Mouse (Mus musculus): Measurements from ENCODE around the gene Cd68. TPM values are rescaled to one million over a fixed set of nuclear protein-coding genes. Genes with fewer than 3 reads are reported as not detected.

Cd68 gene
- polyA plus RNA-seq (2012; rRNA removed): 38.2 and 52.8 TPM in 2 replicates

GRCm38 (mm10) chr11:69665961-69666664 is at the start of gene Cd68:
Gene Cd68 (minus strand): TSS chr11:69666153.

GRCm38 (mm10) chr11:69695361-69696181 is 29.6 kb upstream of the Cd68 start, which contains the start of the genes Tnfsf12 and Tnfsfm13:
Gene Tnfsf12 (minus strand): TSS chr11:69695849.
Gene Tnfsfm13 (minus strand): TSS chr11:69696098.

GRCm38 (mm10) chr11:69685526-69686148 is 19.7 kb upstream of the Cd68 start, which contains the start of gene Tnfsf13:
Gene Tnfsf13 (minus strand): TSS chr11:69685784.

GRCm38 (mm10) chr11:69681314-69682208 is 15.6 kb upstream of the Cd68 start, which contains the start of gene Senp3:
Gene Senp3 (minus strand): TSS chr11:69682084.

GRCm38 (mm10) chr11:69672211-69672706 is 6.3 kb upstream of the Cd68 start, which contains the start of gene Eif4a1:
Gene Eif4a1 (minus strand): TSS chr11:69672423.

GRCm38 (mm10) chr11:69662213-69662966 is 3.6 kb downstream of the Cd68 start, which contains the start of gene Mpdu1:
Gene Mpdu1 (minus strand): TSS chr11:69662642.

GRCm38 (mm10) chr11:69655264-69656064 is 10.5 kb downstream of the Cd68 start, which contains the start of gene Sox15:
Gene Sox15 (plus strand): TSS chr11:69655314.

GRCm38 (mm10) chr11:69632284-69633089 is 33.5 kb downstream of the Cd68 start, which contains the start of gene Fxr2:
Gene Fxr2 (plus strand): TSS chr11:69632990.

GRCm38 (mm10) chr11:69621571-69622268 is 44.2 kb downstream of the Cd68 start, which contains the start of gene Sat2:
Gene Sat2 (plus strand): TSS chr11:69622024.

GRCm38 (mm10) chr11:69617805-69618204 is 48.1 kb downstream of the Cd68 start, which contains the start of gene Shbg:
Gene Shbg (minus strand): TSS chr11:69617905.

Other genes with a start within 250 kb of the Cd68 start
- 5.1 and 7.0 TPM in 2 replicates for gene Dnah2, start 117.0 kb downstream of the Cd68 start, polyA plus RNA-seq (2012; rRNA removed)
- gene Efnb3, start 105.9 kb downstream of the Cd68 start, polyA plus RNA-seq (2012; rRNA removed): 13.1 and 13.5 TPM in 2 replicates
- gene Wrap53, start 85.9 kb downstream of the Cd68 start, polyA plus RNA-seq (2012; rRNA removed): 18.8 and 25.8 TPM in 2 replicates
- gene Trp53, start 85.8 kb downstream of the Cd68 start, polyA plus RNA-seq (2012; rRNA removed): 145 and 203 TPM in 2 replicates
- 119 and 137 TPM in 2 replicates for gene Atp1b2, start 60.2 kb downstream of the Cd68 start, polyA plus RNA-seq (2012; rRNA removed)
- 5.6 and 7.1 TPM in 2 replicates for gene Shbg, start 48.2 kb downstream of the Cd68 start, polyA plus RNA-seq (2012; rRNA removed)
- 4.8 and 5.1 TPM in 2 replicates for gene Sat2, start 44.1 kb downstream of the Cd68 start, polyA plus RNA-seq (2012; rRNA removed)
- gene Fxr2, start 33.2 kb downstream of the Cd68 start, polyA plus RNA-seq (2012; rRNA removed): 68.6 and 73.0 TPM in 2 replicates
- gene Sox15, start 10.8 kb downstream of the Cd68 start, polyA plus RNA-seq (2012; rRNA removed): 1.7 and 2.1 TPM in 2 replicates
- gene Mpdu1, start 3.5 kb downstream of the Cd68 start, polyA plus RNA-seq (2012; rRNA removed): 95.9 and 115 TPM in 2 replicates
- gene Eif4a1, start 6.3 kb upstream of the Cd68 start, polyA plus RNA-seq (2012; rRNA removed): 252 and 395 TPM in 2 replicates
- 57.7 and 67.2 TPM in 2 replicates for gene Senp3, start 15.9 kb upstream of the Cd68 start, polyA plus RNA-seq (2012; rRNA removed)
- gene Tnfsf13, start 19.6 kb upstream of the Cd68 start, polyA plus RNA-seq (2012; rRNA removed): 5.2 and 8.0 TPM in 2 replicates
- gene Tnfsf12, start 29.7 kb upstream of the Cd68 start, polyA plus RNA-seq (2012; rRNA removed): 59.3 and 71.8 TPM in 2 replicates
- gene Tnfsfm13, start 29.9 kb upstream of the Cd68 start, polyA plus RNA-seq (2012; rRNA removed): 12.8 and 20.4 TPM in 2 replicates
- gene Polr2a, start 92.5 kb upstream of the Cd68 start, polyA plus RNA-seq (2012; rRNA removed): 17.8 and 29.7 TPM in 2 replicates
- 1.3 and 1.5 TPM in 2 replicates for gene Slc35g3, start 95.8 kb upstream of the Cd68 start, polyA plus RNA-seq (2012; rRNA removed)
- gene Zbtb4, start 99.8 kb upstream of the Cd68 start, polyA plus RNA-seq (2012; rRNA removed): 48.6 and 69.0 TPM in 2 replicates
- gene Chrnb1, start 129.8 kb upstream of the Cd68 start, polyA plus RNA-seq (2012; rRNA removed): 9.5 and 12.9 TPM in 2 replicates
- 7.8 and 8.5 TPM in 2 replicates for gene Fgf11, start 135.7 kb upstream of the Cd68 start, polyA plus RNA-seq (2012; rRNA removed)
- 7.3 and 9.6 TPM in 2 replicates for gene Tmem102, start 139.5 kb upstream of the Cd68 start, polyA plus RNA-seq (2012; rRNA removed)
- not detected in 2 replicates for gene Gm39566, start 149.1 kb upstream of the Cd68 start, polyA plus RNA-seq (2012; rRNA removed)
- not detected in 2 replicates for gene Spem2, start 152.3 kb upstream of the Cd68 start, polyA plus RNA-seq (2012; rRNA removed)
- 0.26 and 0.50 TPM in 2 replicates for gene Spem1, start 156.0 kb upstream of the Cd68 start, polyA plus RNA-seq (2012; rRNA removed)
- gene Nlgn2, start 171.6 kb upstream of the Cd68 start, polyA plus RNA-seq (2012; rRNA removed): 79.8 and 101 TPM in 2 replicates
- gene Tmem256, start 172.4 kb upstream of the Cd68 start, polyA plus RNA-seq (2012; rRNA removed): 120 and 177 TPM in 2 replicates
- gene Plscr3, start 180.2 kb upstream of the Cd68 start, polyA plus RNA-seq (2012; rRNA removed): 145 and 168 TPM in 2 replicates
- gene Tnk1, start 192.6 kb upstream of the Cd68 start, polyA plus RNA-seq (2012; rRNA removed): 5.2 and 6.0 TPM in 2 replicates
- gene Tmem95, start 211.9 kb upstream of the Cd68 start, polyA plus RNA-seq (2012; rRNA removed): not detected in 2 replicates
- gene Kctd11, start 215.3 kb upstream of the Cd68 start, polyA plus RNA-seq (2012; rRNA removed): 9.6 and 10.4 TPM in 2 replicates
- 1.4 and 1.8 TPM in 2 replicates for gene Acap1, start 229.4 kb upstream of the Cd68 start, polyA plus RNA-seq (2012; rRNA removed)
- gene 2810408A11Rik, start 234.8 kb upstream of the Cd68 start, polyA plus RNA-seq (2012; rRNA removed): 1.5 TPM in 2 replicates
- 67.0 and 76.7 TPM in 2 replicates for gene Neurl4, start 234.9 kb upstream of the Cd68 start, polyA plus RNA-seq (2012; rRNA removed)
- gene Gps2, start 247.7 kb upstream of the Cd68 start, polyA plus RNA-seq (2012; rRNA removed): 83.1 and 141 TPM in 2 replicates

All from ovary, adult 2 months (tissue).